Mouse (Mus musculus): ENCODE measurements around the gene Nat8f5. TPM values are rescaled to one million over a fixed set of nuclear protein-coding genes. Genes with fewer than 3 reads are reported as not detected.

Gene Nat8f5
- polyA plus RNA-seq, 1 experiment from 2014 or later = 1.1 TPM

DNA sequence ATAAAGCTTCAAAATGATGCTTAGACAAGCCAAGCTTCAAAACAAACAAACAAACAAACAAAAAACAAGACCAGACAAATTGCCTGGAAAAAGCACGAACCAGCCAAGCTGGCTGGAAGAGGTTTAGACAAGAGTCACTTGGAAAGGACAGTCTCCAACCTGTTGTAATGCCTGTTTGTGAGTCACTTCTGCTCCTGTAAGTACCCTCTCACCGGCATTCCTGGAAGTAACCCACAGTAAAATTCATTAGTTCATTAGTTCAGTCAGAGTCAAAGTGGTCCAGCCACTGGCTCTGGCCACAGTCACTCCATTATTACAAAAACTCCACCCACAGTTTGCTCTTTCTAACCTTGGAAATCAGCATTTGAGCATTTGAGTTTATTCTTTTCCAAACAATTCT, 43.1 kb upstream of the Nat8f5 start:
- Histone ChIP-seq H3K36me3 (ENCODE audit: insufficient read depth, low read length) (no peaks in the 10 kb centered on the region), H3K27me3 (ENCODE audit: insufficient read depth, low read length) (no peaks in the 10 kb centered on the region), H3K4me3 (replicated peaks; ENCODE audit: low read depth, low read length) (no peak overlapping the region), H3K9ac (ENCODE audit: low read depth, low read length) (no peak overlapping the region), H3K4me1 (replicated peaks; ENCODE audit: insufficient read depth, low read length) (no peaks in the 10 kb centered on the region), H3K4me2 (ENCODE audit: low read length) (no peak overlapping the region), H3K9me3 (replicated peaks; ENCODE audit: low read length) (no peaks in the 10 kb centered on the region), H3K27ac (no peak overlapping the region)
- 84% methylated on average over 2 of the region's 2 CpGs for WGBS
- no peak for DNase-seq (ENCODE audit: low spot score)
- no peak for ATAC-seq (replicated peaks; ENCODE audit: low FRiP score, low read depth)
- TF ChIP-seq CTCF (IDR thresholded peaks at IDR 0.05; ENCODE audit: low read depth) = no peak

DNA sequence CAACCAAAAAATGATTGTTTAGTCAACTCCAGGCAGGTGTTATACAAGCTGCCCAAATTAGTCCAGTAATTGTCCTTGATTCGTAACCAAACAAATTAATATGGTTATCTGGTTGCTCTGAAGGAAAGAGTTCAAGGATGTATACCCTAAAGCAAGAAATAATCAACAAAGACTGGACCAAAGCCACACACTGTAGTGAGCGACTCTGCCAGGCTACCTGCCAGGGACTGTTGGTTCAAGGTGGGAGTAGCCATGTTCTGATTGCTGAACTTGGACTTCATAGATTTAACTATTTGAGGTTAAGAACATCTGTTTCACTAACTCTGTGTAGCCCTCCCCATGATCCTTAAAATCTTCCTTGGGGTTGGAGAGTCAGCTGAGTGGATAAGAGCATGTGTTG, 42.4 kb upstream of the Nat8f5 start:
- Histone ChIP-seq H3K9ac (ENCODE audit: low read depth, low read length) (no peak overlapping the region), H3K4me1 (replicated peaks; ENCODE audit: insufficient read depth, low read length) (no peaks in the 10 kb centered on the region), H3K36me3 (ENCODE audit: insufficient read depth, low read length) (no peaks in the 10 kb centered on the region), H3K4me3 (replicated peaks; ENCODE audit: low read depth, low read length) (no peak overlapping the region), H3K27me3 (ENCODE audit: insufficient read depth, low read length) (no peaks in the 10 kb centered on the region), H3K27ac (no peak overlapping the region), H3K4me2 (ENCODE audit: low read length) (no peak overlapping the region), H3K9me3 (replicated peaks; ENCODE audit: low read length) (no peaks in the 10 kb centered on the region)
- WGBS = 89% methylated on average over 2 of the region's 2 CpGs
- TF ChIP-seq CTCF (IDR thresholded peaks at IDR 0.05; ENCODE audit: low read depth) = no peak
- no peak for ATAC-seq (replicated peaks; ENCODE audit: low FRiP score, low read depth)
- DNase-seq (ENCODE audit: low spot score) = no peak

DNA sequence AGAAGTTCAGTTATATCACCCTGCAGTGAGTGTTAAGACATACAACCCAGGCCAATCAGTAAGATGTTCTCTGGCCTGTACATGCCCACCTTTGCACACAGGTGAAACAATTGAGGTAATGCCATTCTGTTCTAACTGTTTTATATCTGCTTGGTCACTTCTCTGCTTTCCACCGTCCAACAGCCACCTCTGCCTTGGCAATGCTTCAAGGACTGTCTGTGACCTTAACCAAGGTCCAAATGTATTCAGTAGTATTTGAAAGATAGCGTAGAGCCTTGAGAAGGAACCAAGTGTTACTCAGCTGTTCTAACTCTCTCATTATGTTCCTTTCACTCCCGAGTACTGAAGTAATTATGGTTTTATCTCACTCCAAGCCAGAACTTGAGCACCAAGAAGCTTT, 41.8 kb upstream of the Nat8f5 start:
- no peaks in the 10 kb centered on the region for H3K4me1 ChIP-seq (replicated peaks; ENCODE audit: insufficient read depth, low read length)
- H3K4me3 ChIP-seq (replicated peaks; ENCODE audit: low read depth, low read length) = no peak overlapping the region
- no peak for ATAC-seq (replicated peaks; ENCODE audit: low FRiP score, low read depth)
- no peak overlapping the region for H3K27ac ChIP-seq
- no peaks in the 10 kb centered on the region for H3K36me3 ChIP-seq (ENCODE audit: insufficient read depth, low read length)
- TF ChIP-seq CTCF (IDR thresholded peaks at IDR 0.05; ENCODE audit: low read depth) = no peak
- H3K4me2 ChIP-seq (ENCODE audit: low read length) = no peak overlapping the region
- no peaks in the 10 kb centered on the region for H3K27me3 ChIP-seq (ENCODE audit: insufficient read depth, low read length)
- DNase-seq (ENCODE audit: low spot score) = no peak
- no peaks in the 10 kb centered on the region for H3K9me3 ChIP-seq (replicated peaks; ENCODE audit: low read length)
- 72% methylated on average over 3 of the region's 3 CpGs for WGBS
- no peak overlapping the region for H3K9ac ChIP-seq (ENCODE audit: low read depth, low read length)

DNA sequence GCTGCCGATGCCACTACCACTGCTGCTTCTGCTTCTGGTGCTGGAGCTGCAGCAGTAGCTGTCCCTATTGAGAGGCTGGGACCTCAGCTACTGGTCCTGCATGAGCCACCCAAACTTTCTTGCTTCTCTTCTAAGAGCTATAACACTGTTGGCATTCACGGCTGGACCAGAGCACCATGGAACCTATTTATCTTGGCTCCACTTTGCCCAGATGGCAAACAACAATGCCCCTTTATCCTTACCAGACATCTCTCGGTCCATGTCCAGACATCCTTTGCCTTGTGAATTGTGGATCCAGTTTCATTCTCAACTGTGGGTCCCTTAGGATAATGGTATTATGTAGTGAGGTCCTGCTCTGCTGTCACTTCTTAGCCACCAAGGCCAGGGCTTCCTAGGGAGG, 40.5 kb upstream of the Nat8f5 start:
- Histone ChIP-seq H3K36me3 (ENCODE audit: insufficient read depth, low read length) (no peaks in the 10 kb centered on the region), H3K4me3 (replicated peaks; ENCODE audit: low read depth, low read length) (no peak overlapping the region), H3K4me2 (ENCODE audit: low read length) (no peak overlapping the region), H3K27ac (no peak overlapping the region), H3K27me3 (ENCODE audit: insufficient read depth, low read length) (no peaks in the 10 kb centered on the region), H3K4me1 (replicated peaks; ENCODE audit: insufficient read depth, low read length) (no peaks in the 10 kb centered on the region), H3K9ac (ENCODE audit: low read depth, low read length) (no peak overlapping the region), H3K9me3 (replicated peaks; ENCODE audit: low read length) (no peaks in the 10 kb centered on the region)
- 85% methylated on average over 3 of the region's 3 CpGs for WGBS
- no peak for ATAC-seq (replicated peaks; ENCODE audit: low FRiP score, low read depth)
- no peak for TF ChIP-seq CTCF (IDR thresholded peaks at IDR 0.05; ENCODE audit: low read depth)
- no peak for DNase-seq (ENCODE audit: low spot score)

DNA sequence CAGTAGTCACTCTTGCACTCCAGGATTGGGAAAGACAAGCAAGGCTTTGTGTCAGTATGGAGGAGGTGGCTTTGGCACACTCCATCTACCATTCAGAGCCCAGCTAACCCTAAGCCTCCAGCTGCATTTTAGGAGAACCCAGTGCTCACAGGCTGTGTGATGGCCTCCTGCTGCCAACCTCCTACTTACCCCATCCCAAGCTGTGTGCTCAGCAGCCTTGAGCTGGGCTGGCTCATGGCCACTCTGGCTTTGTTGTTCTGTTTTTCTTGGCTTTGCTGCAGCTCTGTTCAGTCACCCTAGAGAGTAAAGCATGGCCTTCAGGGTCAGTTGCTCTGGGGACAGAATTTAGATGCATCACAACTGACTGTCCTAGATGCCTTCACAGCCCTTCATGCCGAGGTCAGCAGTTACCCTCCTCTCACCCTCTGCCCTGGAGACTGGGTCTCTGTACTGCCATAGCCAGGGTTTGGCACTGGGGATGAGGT, 35.5 kb upstream of the Nat8f5 start:
- no peak for TF ChIP-seq CTCF (IDR thresholded peaks at IDR 0.05; ENCODE audit: low read depth)
- ATAC-seq (replicated peaks; ENCODE audit: low FRiP score, low read depth) (peak; percentile 49; the same call in 1 of the 2 replicates), DNase-seq (ENCODE audit: low spot score) (peak; percentile 35)
- no peaks in the 10 kb centered on the region for H3K36me3 ChIP-seq (ENCODE audit: insufficient read depth, low read length)
- no peak overlapping the region for H3K9ac ChIP-seq (ENCODE audit: low read depth, low read length)
- no peaks in the 10 kb centered on the region for H3K9me3 ChIP-seq (replicated peaks; ENCODE audit: low read length)
- no peak overlapping the region for H3K4me3 ChIP-seq (replicated peaks; ENCODE audit: low read depth, low read length)
- no peak overlapping the region for H3K4me2 ChIP-seq (ENCODE audit: low read length)
- WGBS = 62% methylated on average over 1 of the region's 1 CpGs
- H3K4me1 ChIP-seq (replicated peaks; ENCODE audit: insufficient read depth, low read length) = no peaks in the 10 kb centered on the region
- H3K27ac ChIP-seq = no peak overlapping the region
- H3K27me3 ChIP-seq (ENCODE audit: insufficient read depth, low read length) = no peaks in the 10 kb centered on the region

DNA sequence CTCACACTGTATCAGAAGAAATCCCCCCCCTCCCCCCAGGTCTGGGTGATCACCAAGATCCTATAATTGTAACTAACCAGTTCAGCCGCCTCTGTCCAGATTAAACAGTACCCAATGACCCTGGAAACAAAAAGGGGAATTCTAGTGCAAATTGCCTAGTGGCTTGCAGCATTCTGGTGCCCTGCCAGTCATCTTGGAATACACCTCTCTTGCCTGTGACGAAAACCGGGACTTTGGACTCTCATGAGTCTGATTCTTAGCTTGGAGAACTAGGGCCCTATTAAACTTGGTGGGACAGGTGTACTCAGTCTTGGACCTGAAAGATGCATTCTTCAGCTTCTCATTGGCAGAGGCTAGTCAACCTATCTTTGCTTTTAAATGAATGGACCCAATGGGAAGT, 32.7 kb upstream of the Nat8f5 start:
- ATAC-seq (replicated peaks; ENCODE audit: low FRiP score, low read depth) = 0 out of 2 replicates have a peak, but pooled peaks have one; percentile 25
- DNase-seq (ENCODE audit: low spot score) = no peak
- 76% methylated on average over 3 of the region's 3 CpGs for WGBS
- TF ChIP-seq CTCF (IDR thresholded peaks at IDR 0.05; ENCODE audit: low read depth) = no peak
- no peaks in the 10 kb centered on the region for H3K4me1 ChIP-seq (replicated peaks; ENCODE audit: insufficient read depth, low read length)
- no peak overlapping the region for H3K9ac ChIP-seq (ENCODE audit: low read depth, low read length)
- H3K4me3 ChIP-seq (replicated peaks; ENCODE audit: low read depth, low read length) = no peak overlapping the region
- H3K27me3 ChIP-seq (ENCODE audit: insufficient read depth, low read length) = no peaks in the 10 kb centered on the region
- H3K4me2 ChIP-seq (ENCODE audit: low read length) = no peak overlapping the region
- H3K9me3 ChIP-seq (replicated peaks; ENCODE audit: low read length) = no peaks in the 10 kb centered on the region
- no peak overlapping the region for H3K27ac ChIP-seq
- no peaks in the 10 kb centered on the region for H3K36me3 ChIP-seq (ENCODE audit: insufficient read depth, low read length)
